27 mouse cellular contexts compared by ENCODE assay signal in the genomic region with DNA sequence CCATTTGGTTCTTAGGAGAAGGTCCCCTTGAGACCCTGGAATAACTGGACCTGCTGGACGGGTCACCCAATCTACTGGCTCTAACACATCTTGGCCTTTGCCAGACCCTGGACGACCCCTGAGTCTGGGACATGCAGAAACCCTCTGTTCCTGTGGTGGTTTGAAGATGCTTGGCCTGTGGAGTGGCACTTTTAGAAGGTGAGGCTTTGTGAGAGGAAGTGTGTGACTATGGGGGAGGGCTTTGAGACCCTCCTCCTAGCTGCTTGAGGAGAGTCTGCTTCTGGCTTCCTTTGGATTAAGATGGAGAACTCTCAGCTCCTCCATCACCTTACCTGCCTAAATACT.
"Had no signal": no experiment of that assay in that cellular context is flagged by ENCODE, and none has a peak within 500 bp of the region (broad histone marks: within the 10 kb centered on the region; RNA-seq: fewer than 3 reads in every experiment).

No protein-coding gene starts in this region.

- DNase-seq: gastrocnemius, adult 2 months; gastrocnemius, postnatal 10 days; gastrocnemius, postnatal 25 days; heart, adult 2 months; heart, postnatal 14 days; heart, postnatal 4 days; kidney, adult 18-20 months; kidney, adult 8-10 months; kidney, postnatal 10 days; kidney, postnatal 25 days; kidney, postnatal 4 days; liver; liver, embryonic 13.5 days had no signal

- H3K36me3 ChIP-seq: heart, embryonic 13.5 days; heart, embryonic 15.5 days; hindbrain, embryonic 10.5 days; hindbrain, embryonic 12.5 days; intestine, embryonic 15.5 days; limb, embryonic 10.5 days; limb, embryonic 12.5 days; liver, embryonic 13.5 days had no signal

- H3K27me3 ChIP-seq: heart, embryonic 13.5 days; heart, embryonic 15.5 days; hindbrain, embryonic 12.5 days; intestine, embryonic 15.5 days; limb, embryonic 12.5 days; liver, embryonic 13.5 days had no signal

- H3K27ac ChIP-seq: gastrocnemius, adult 2 months; heart, adult 2 months; heart, embryonic 13.5 days; heart, embryonic 15.5 days; hindbrain, embryonic 10.5 days; hindbrain, embryonic 12.5 days; hindbrain, embryonic 14.5 days; intestine, embryonic 15.5 days; layer of hippocampus, adult 2 months; left cerebral cortex, adult 2 months; limb, embryonic 10.5 days; limb, embryonic 12.5 days; liver, embryonic 13.5 days had no signal

- H3K4me1 ChIP-seq: hindbrain, embryonic 12.5 days; intestine, embryonic 15.5 days; limb, embryonic 10.5 days; limb, embryonic 12.5 days; liver, embryonic 13.5 days had no signal

- ATAC-seq: hindbrain, embryonic 16.5 days; inflammation-experienced regulatory T-cells, adult 6 months; intestine, embryonic 15.5 days; intestine, postnatal 0 days had no signal

- H3K9ac ChIP-seq: heart, embryonic 13.5 days; heart, embryonic 15.5 days; hindbrain, embryonic 12.5 days; hindbrain, embryonic 14.5 days; intestine, embryonic 15.5 days; limb, embryonic 12.5 days; liver, embryonic 13.5 days had no signal

- H3K9me3 ChIP-seq: heart, embryonic 13.5 days; heart, embryonic 15.5 days; hindbrain, embryonic 10.5 days; hindbrain, embryonic 12.5 days; intestine, embryonic 15.5 days; limb, embryonic 10.5 days; limb, embryonic 12.5 days; liver, embryonic 13.5 days had no signal

- H3K4me3 ChIP-seq: gastrocnemius, adult 2 months; heart, adult 2 months; heart, embryonic 13.5 days; heart, embryonic 15.5 days; hindbrain, embryonic 10.5 days; hindbrain, embryonic 12.5 days; intestine, embryonic 15.5 days; layer of hippocampus, adult 2 months; left cerebral cortex, adult 2 months; limb, embryonic 10.5 days; limb, embryonic 12.5 days; liver, embryonic 13.5 days had no signal

- H3K4me2 ChIP-seq: heart, embryonic 13.5 days; heart, embryonic 15.5 days; hindbrain, embryonic 12.5 days; hindbrain, embryonic 14.5 days; intestine, embryonic 15.5 days; limb, embryonic 12.5 days; liver, embryonic 11.5 days; liver, embryonic 13.5 days had no signal
